Mouse (Mus musculus) inflammation-experienced regulatory T-cells, adult 16 weeks (primary cell): Measurements from ENCODE around the gene Tet2. TPM values are rescaled to one million over a fixed set of nuclear protein-coding genes. Genes with fewer than 3 reads are reported as not detected.

ENCODE experiments used
- polyA plus RNA-seq: library from polyadenylated mRNA; unstranded; fragments of 100-300 nt; shearing (Covaris generic); gene quantifications from one replicate; pipeline ENCODE4 v1.2.1, GENCODE M21; 2017

The Tet2 gene
- 46.9 TPM for polyA plus RNA-seq

GRCm38 (mm10) chr3:133544551-133545303 is at the start of gene Tet2:
Gene Tet2 (minus strand): TSS chr3:133545139.

Other genes with a start within 250 kb of the Tet2 start
- 21.8 TPM for gene Ppa2, start 235.0 kb downstream of the Tet2 start, polyA plus RNA-seq